Mouse (Mus musculus) forebrain, embryonic 13.5 days (tissue): Measurements from ENCODE around the gene Irf3. TPM values are rescaled to one million over a fixed set of nuclear protein-coding genes. Genes with fewer than 3 reads are reported as not detected.
"Not testable (repeated sequence)": the region's sequence is repeated elsewhere in the genome, so short reads cannot be mapped to it uniquely, and the experiment has no call there.

Experiments
- ATAC-seq: fragments of 200-750 bp; cut with Nextera tagmentation; 2 replicates; pipeline ENCODE4 v1.8.0; 2017
- H3K27ac ChIP-seq: fragments of 300-500 bp; sonication (generic); 2 replicates; pipeline ENCODE4 v1.5.1; 2015; ENCODE audit warnings: inconsistent platforms, mild to moderate bottlenecking, moderate library complexity
- H3K27me3 ChIP-seq: fragments of 300-500 bp; sonication (generic); 2 replicates; pipeline ENCODE4 v1.6.1; 2015; ENCODE audit warnings: mild to moderate bottlenecking, inconsistent platforms
- H3K36me3 ChIP-seq: fragments of 300-500 bp; sonication (generic); 2 replicates; pipeline ENCODE4 v1.6.1; 2015; ENCODE audit warnings: mild to moderate bottlenecking, inconsistent platforms; ENCODE audit not compliant: poor library complexity, severe bottlenecking
- H3K4me1 ChIP-seq: fragments of 300-500 bp; sonication (generic); 2 replicates; pipeline ENCODE4 v1.6.1; 2015; ENCODE audit warnings: inconsistent platforms
- H3K4me2 ChIP-seq: fragments of 300-500 bp; sonication (generic); 2 replicates; pipeline ENCODE4 v1.6.1; 2015; ENCODE audit warnings: inconsistent platforms, mild to moderate bottlenecking, moderate library complexity
- H3K4me3 ChIP-seq: fragments of 300-500 bp; sonication (generic); 2 replicates; pipeline ENCODE4 v1.5.1; 2015; ENCODE audit warnings: mild to moderate bottlenecking, inconsistent platforms
- H3K9ac ChIP-seq: fragments of 300-500 bp; sonication (generic); 2 replicates; pipeline ENCODE4 v1.6.1; 2015; ENCODE audit warnings: mild to moderate bottlenecking, inconsistent platforms
- H3K9me3 ChIP-seq: fragments of 300-500 bp; sonication (generic); replicated peaks from 2 replicates; pipeline ENCODE4 v1.6.1; 2016; ENCODE audit warnings: inconsistent platforms
- WGBS: fragments of 180-500 bp; shearing (Covaris S2); methylation state at CpG from one replicate; pipeline ENCODE4 v1.1.7; 2015; 5-methylcytosine and 5-hydroxymethylcytosine counted together
- polyA plus RNA-seq: library from polyadenylated mRNA; unstranded; fragments of >200 nt; fragmentation: Nextera tagmentation; extraction: Ambion mirVana; gene quantifications from 2 replicates; pipeline ENCODE4 v1.2.1, GENCODE M21; 2015

The Irf3 gene
- polyA plus RNA-seq, 1 experiment from 2014 or later, result 67.9 TPM

DNA sequence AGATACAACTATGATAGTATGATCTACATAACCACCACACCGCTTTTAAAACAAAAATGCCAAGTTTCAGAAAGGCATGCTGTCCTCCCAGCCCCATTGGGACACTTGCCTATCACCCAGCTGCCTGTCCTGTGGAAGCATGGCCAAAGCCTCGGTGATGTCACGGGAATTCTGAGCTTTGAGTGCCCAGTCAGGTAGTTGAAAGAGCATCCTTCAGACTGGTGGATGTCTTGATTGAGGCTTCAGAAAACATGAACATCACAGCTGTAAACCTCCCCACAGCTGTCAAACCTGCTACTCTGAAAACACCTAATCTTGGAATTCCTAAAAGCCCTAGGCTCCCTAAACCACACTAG is 16.6 kb downstream of the Irf3 start:
- 0 out of 2 replicates have a peak overlapping the region, but pooled peaks have one; percentile 12 for H3K9ac ChIP-seq
- peak overlapping the region; percentile 77 for H3K4me2 ChIP-seq
- 0 out of 2 replicates have a peak overlapping the region, but pooled peaks have one; percentile 3 for H3K4me3 ChIP-seq
- 98% methylated on average over 3 of the region's 3 CpGs for WGBS
- peaks cover 12% of the 10 kb centered on the region for H3K27me3 ChIP-seq
- peaks cover 44% of the 10 kb centered on the region for H3K36me3 ChIP-seq
- peaks cover 37% of the 10 kb centered on the region for H3K4me1 ChIP-seq
- H3K27ac ChIP-seq, result no peak overlapping the region
- H3K9me3 ChIP-seq, result no peaks in the 10 kb centered on the region
- ATAC-seq, result no peak

GRCm38 (mm10) chr7:45015344-45015956 is 18.0 kb downstream of the Irf3 start:
- Histone ChIP-seq H3K27ac (peak overlapping the region; percentile 66), H3K27me3 (peaks cover 26% of the 10 kb centered on the region), H3K4me3 (peak overlapping the region; percentile 96), H3K9ac (peak overlapping the region; percentile 97), H3K36me3 (peaks cover 30% of the 10 kb centered on the region), H3K9me3 (no peaks in the 10 kb centered on the region), H3K4me2 (peak overlapping the region; percentile 77), H3K4me1 (peaks cover 37% of the 10 kb centered on the region)
- ATAC-seq, result no peak; the same call in 1 of the 2 replicates
- 2% methylated on average over 20 of the region's 20 CpGs for WGBS

DNA sequence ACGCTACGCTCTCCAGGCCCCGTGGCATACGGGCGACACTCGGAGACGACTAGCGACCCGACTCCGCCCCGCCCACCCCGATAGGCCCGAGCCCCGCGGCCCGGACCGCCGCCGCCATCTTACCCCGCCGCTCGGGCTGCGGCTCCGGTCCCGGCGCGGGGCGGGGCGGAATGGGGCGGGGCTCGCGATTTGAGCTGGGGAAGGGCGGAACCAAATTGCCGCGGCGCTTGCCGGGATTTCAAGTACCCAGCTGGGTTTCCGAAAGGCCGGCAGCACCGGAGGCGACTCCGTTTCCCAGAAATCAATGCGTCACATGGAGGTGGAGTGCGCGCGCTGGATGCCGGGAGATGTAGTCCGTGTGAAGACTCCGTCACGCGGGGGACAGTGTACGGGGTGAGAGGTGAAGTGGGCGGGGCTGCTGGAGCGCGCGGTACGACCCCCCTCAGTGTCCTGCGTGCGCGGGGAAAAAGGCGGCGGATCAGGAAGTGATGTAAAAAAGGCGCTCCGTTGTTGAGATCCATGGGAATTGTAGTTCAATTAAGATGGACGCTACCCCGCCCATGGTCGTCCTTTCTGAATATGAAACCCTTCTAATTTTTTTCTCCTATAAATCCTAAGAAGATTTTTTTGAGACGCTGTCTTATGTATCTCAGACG is 18.6 kb downstream of the Irf3 start, which contains the start of gene Scaf1:
Gene Scaf1, minus strand, starts transcription at position 407 of the 656 bp plus-strand sequence.
- Histone ChIP-seq H3K36me3 (peaks cover 26% of the 10 kb centered on the region), H3K9ac (peak within 1 kb of the TSS; percentile 97), H3K9me3 (no peaks in the 10 kb centered on the region), H3K27me3 (peaks cover 26% of the 10 kb centered on the region), H3K4me2 (peak within 1 kb of the TSS; percentile 77), H3K4me3 (peak within 1 kb of the TSS; percentile 96), H3K4me1 (peaks cover 37% of the 10 kb centered on the region), H3K27ac (peak within 1 kb of the TSS; percentile 85)
- ATAC-seq, result peak; percentile 95
- under 1% methylated on average over 68 of the region's 69 CpGs for WGBS

- Histone ChIP-seq H3K9ac (peak overlapping the region; percentile 60), H3K4me3 (peak overlapping the region; percentile 47), H3K4me1 (peaks cover 37% of the 10 kb centered on the region), H3K9me3 (no peaks in the 10 kb centered on the region), H3K4me2 (peak overlapping the region; percentile 77), H3K27ac (peak overlapping the region; percentile 85), H3K36me3 (peaks cover 19% of the 10 kb centered on the region), H3K27me3 (peaks cover 26% of the 10 kb centered on the region)
- no peak for ATAC-seq
- 4% methylated on average over 4 of the region's 4 CpGs for WGBS
Measured at GRCm38 (mm10) chr7:45016761-45017160, 19.3 kb downstream of the Irf3 start.

DNA sequence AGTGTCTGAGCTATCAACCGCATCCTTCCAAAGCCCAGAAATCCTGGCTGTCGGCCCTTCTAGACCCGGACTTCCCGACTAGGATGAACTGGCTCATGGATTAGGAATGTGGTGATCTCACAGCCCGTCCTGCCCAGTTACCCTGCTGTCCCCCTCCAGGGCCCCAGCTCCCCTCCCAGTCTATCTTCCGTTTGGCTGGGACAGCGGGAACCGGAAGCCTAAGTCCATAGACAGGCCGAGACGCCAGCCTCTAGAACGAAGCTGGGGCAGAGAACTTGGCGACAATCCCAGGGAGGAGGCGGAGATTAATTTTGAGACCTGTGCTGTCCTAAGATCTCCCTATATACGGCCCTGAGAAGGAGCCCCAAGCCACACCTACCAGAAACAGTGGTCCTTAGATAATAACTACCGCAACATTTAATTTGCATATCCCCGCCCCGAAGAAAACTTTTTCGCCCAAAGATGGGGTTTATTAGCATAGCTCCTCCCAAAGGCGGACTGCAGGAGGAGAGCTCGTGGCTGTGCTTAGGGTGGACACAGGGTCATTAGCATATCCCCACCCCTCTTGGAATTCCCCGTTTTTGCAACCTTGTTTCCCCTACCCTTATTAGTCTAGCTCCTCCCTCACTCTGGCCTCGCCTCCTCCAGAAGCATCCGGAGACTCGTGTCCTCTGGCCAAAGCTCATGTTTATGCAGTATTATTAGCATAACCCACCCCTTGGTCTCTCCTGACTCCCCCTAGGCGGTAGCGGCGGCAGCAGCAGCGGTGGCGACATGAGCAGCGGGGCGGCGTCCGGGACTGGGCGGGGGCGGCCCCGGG is 20.0 kb downstream of the Irf3 start, which contains the start of gene Rras:
Gene Rras, plus strand, starts transcription at position 720 of the 820 bp plus-strand sequence.
- Histone ChIP-seq H3K9ac (peak within 1 kb of the TSS; percentile 65), H3K4me1 (peaks cover 37% of the 10 kb centered on the region), H3K27me3 (peaks cover 26% of the 10 kb centered on the region), H3K4me2 (peak within 1 kb of the TSS; percentile 77), H3K9me3 (no peaks in the 10 kb centered on the region), H3K36me3 (peaks cover 12% of the 10 kb centered on the region), H3K4me3 (peak within 1 kb of the TSS; percentile 47), H3K27ac (peak within 1 kb of the TSS; percentile 85)
- ATAC-seq, result peak; percentile 70
- WGBS, result under 1% methylated on average over 36 of the region's 36 CpGs

GRCm38 (mm10) chr7:45019031-45019571 is 21.7 kb downstream of the Irf3 start:
- Histone ChIP-seq H3K9ac (no peak overlapping the region), H3K27me3 (peaks cover 26% of the 10 kb centered on the region), H3K4me2 (peak overlapping the region; percentile 77; the same call in 1 of the 2 replicates), H3K4me3 (no peak overlapping the region), H3K9me3 (no peaks in the 10 kb centered on the region), H3K36me3 (no peaks in the 10 kb centered on the region), H3K27ac (no peak overlapping the region), H3K4me1 (peaks cover 29% of the 10 kb centered on the region)
- no peak for ATAC-seq
- 45% methylated on average over 8 of the region's 8 CpGs for WGBS

GRCm38 (mm10) chr7:45020225-45020624 is 22.8 kb downstream of the Irf3 start:
- Histone ChIP-seq H3K36me3 (no peaks in the 10 kb centered on the region), H3K4me2 (no peak overlapping the region), H3K9me3 (no peaks in the 10 kb centered on the region), H3K4me3 (no peak overlapping the region), H3K9ac (no peak overlapping the region), H3K4me1 (peaks cover 18% of the 10 kb centered on the region), H3K27ac (no peak overlapping the region), H3K27me3 (peaks cover 26% of the 10 kb centered on the region)
- ATAC-seq, result no peak
- WGBS, result 76% methylated on average over 9 of the region's 9 CpGs

GRCm38 (mm10) chr7:45023711-45024110 is 26.3 kb downstream of the Irf3 start:
- Histone ChIP-seq H3K27me3 (peaks cover 18% of the 10 kb centered on the region), H3K36me3 (peaks cover 24% of the 10 kb centered on the region)
- not testable (repeated sequence) for H3K27ac ChIP-seq, H3K4me1 ChIP-seq, H3K4me3 ChIP-seq, H3K4me2 ChIP-seq, H3K9ac ChIP-seq, ATAC-seq, H3K9me3 ChIP-seq
- WGBS, result 85% methylated on average over 5 of the region's 5 CpGs

GRCm38 (mm10) chr7:45024281-45025248 is 27.1 kb downstream of the Irf3 start:
- H3K4me1 ChIP-seq, result no peaks in the 10 kb centered on the region
- peaks cover 9% of the 10 kb centered on the region for H3K27me3 ChIP-seq
- 89% methylated on average over 15 of the region's 15 CpGs for WGBS
- no peaks in the 10 kb centered on the region for H3K9me3 ChIP-seq
- 0 out of 2 replicates have a peak overlapping the region, but pooled peaks have one; percentile 4 for H3K27ac ChIP-seq
- peaks cover 32% of the 10 kb centered on the region for H3K36me3 ChIP-seq
- ATAC-seq, result no peak
- H3K4me3 ChIP-seq, result no peak overlapping the region
- no peak overlapping the region for H3K4me2 ChIP-seq
- no peak overlapping the region for H3K9ac ChIP-seq

DNA sequence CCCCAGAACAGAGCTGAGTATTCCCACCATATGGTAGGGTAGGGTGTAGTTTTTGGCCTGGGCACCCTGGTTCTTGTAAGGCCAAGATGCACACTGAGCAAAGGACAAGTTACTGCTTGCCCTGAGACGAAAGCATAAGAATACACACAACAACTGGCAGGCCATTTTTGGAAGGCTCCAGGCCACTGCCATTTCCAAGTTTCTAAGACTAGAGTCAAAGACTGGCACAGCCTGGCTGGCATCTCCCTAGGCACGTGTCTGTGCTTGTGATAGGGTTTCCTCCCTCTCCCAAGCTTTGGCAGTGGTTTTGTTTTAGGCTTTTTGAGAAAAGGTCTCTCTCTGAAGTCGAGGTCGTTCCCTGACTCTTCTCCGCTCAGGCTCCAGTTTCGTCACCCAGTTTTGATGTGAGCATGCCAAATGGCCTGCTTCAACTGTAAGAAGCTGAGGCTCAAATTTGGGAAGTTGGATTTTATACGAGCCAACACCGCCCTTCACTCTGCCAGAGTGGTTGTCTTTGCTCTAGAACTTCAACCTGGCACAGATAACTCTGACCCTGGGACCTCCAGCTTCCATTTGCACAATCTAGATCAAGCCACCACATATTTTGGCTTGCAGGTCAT is 28.3 kb downstream of the Irf3 start:
- Histone ChIP-seq H3K27ac (peak overlapping the region; percentile 7; the same call in 1 of the 2 replicates), H3K4me3 (no peak overlapping the region)
- WGBS, result 80% methylated on average over 8 of the region's 8 CpGs

More for the DNA sequence above, 28.3 kb downstream of the Irf3 start:
- Histone ChIP-seq H3K27me3 (no peaks in the 10 kb centered on the region), H3K4me1 (no peaks in the 10 kb centered on the region), H3K4me2 (no peak overlapping the region), H3K36me3 (peaks cover 44% of the 10 kb centered on the region), H3K9me3 (no peaks in the 10 kb centered on the region), H3K9ac (no peak overlapping the region)
- ATAC-seq, result no peak
